Mouse (Mus musculus) forebrain, embryonic 12.5 days (tissue): ENCODE data around the gene Bmp7. TPM values are rescaled to one million over a fixed set of nuclear protein-coding genes. Genes with fewer than 3 reads are reported as not detected.

ENCODE experiments used
- ATAC-seq: fragments of 200-750 bp; cut with Nextera tagmentation; 2 replicates; pipeline ENCODE4 v1.8.0; 2017; ENCODE audit warnings: moderate TSS enrichment; ENCODE audit not compliant: low FRiP score
- H3K27ac ChIP-seq: fragments of 300-500 bp; sonication (generic); 2 replicates; pipeline ENCODE4 v1.5.1; 2016; ENCODE audit warnings: mild to moderate bottlenecking
- H3K27me3 ChIP-seq: fragments of 300-500 bp; sonication (generic); 2 replicates; pipeline ENCODE4 v1.6.1; 2016; ENCODE audit warnings: mild to moderate bottlenecking
- H3K36me3 ChIP-seq: fragments of 300-500 bp; sonication (generic); replicated peaks from 2 replicates; pipeline ENCODE4 v1.6.1; 2016; ENCODE audit warnings: mild to moderate bottlenecking
- H3K4me1 ChIP-seq: fragments of 300-500 bp; sonication (generic); 2 replicates; pipeline ENCODE4 v1.6.1; 2016
- H3K4me2 ChIP-seq: fragments of 300-500 bp; sonication (generic); 2 replicates; pipeline ENCODE4 v1.6.1; 2016; ENCODE audit warnings: mild to moderate bottlenecking, moderate library complexity
- H3K4me3 ChIP-seq: fragments of 300-500 bp; sonication (generic); replicated peaks from 2 replicates; pipeline ENCODE4 v1.5.1; 2016; ENCODE audit warnings: mild to moderate bottlenecking
- H3K9ac ChIP-seq: fragments of 300-500 bp; sonication (generic); 2 replicates; pipeline ENCODE4 v1.6.1; 2016; ENCODE audit warnings: mild to moderate bottlenecking
- H3K9me3 ChIP-seq: fragments of 300-500 bp; sonication (generic); 2 replicates; pipeline ENCODE4 v1.6.1; 2016
- WGBS: fragments of 180-500 bp; shearing (Covaris S2); methylation state at CpG from one replicate; pipeline ENCODE4 v1.1.7; 2016; 5-methylcytosine and 5-hydroxymethylcytosine counted together
- polyA plus RNA-seq: library from polyadenylated mRNA; unstranded; fragments of >200 nt; fragmentation: Nextera tagmentation; extraction: Ambion mirVana; gene quantifications from 2 replicates; pipeline ENCODE4 v1.2.1, GENCODE M21; 2016

Bmp7 gene
- polyA plus RNA-seq, 1 experiment from 2014 or later, result 13.2 TPM

- H3K9me3 ChIP-seq, result no peaks in the 10 kb centered on the region
- under 1% methylated on average over 57 of the region's 57 CpGs for WGBS
- H3K9ac ChIP-seq, result peak overlapping the region; percentile 56
Observed at GRCm38 (mm10) chr2:172938761-172939638, 1.1 kb downstream of the Bmp7 start.

GRCm38 (mm10) chr2:172937326-172938190, 2.6 kb downstream of the Bmp7 start:
- Histone ChIP-seq H3K4me2 (peak overlapping the region; percentile 72), H3K36me3 (no peaks in the 10 kb centered on the region), H3K27me3 (peaks cover 95% of the 10 kb centered on the region), H3K9ac (peak overlapping the region; percentile 18), H3K4me1 (peaks cover 78% of the 10 kb centered on the region), H3K4me3 (peak overlapping the region; percentile 49), H3K9me3 (no peaks in the 10 kb centered on the region), H3K27ac (peak overlapping the region; percentile 81)
- 5% methylated on average over 12 of the region's 12 CpGs for WGBS
- no peak for ATAC-seq

More at GRCm38 (mm10) chr2:172938761-172939638, 1.1 kb downstream of the Bmp7 start:
- ATAC-seq, result no peak
- Histone ChIP-seq H3K27ac (peak overlapping the region; percentile 75; the same call in 1 of the 2 replicates), H3K4me1 (peaks cover 71% of the 10 kb centered on the region), H3K27me3 (peaks cover 99% of the 10 kb centered on the region), H3K36me3 (no peaks in the 10 kb centered on the region), H3K4me3 (peak overlapping the region; percentile 49), H3K4me2 (peak overlapping the region; percentile 72)

GRCm38 (mm10) chr2:172936844-172937243, 3.3 kb downstream of the Bmp7 start:
- Histone ChIP-seq H3K9ac (no peak overlapping the region), H3K4me2 (0 out of 2 replicates have a peak overlapping the region, but pooled peaks have one; percentile 19), H3K4me3 (no peak overlapping the region), H3K27me3 (peaks cover 88% of the 10 kb centered on the region), H3K36me3 (no peaks in the 10 kb centered on the region), H3K4me1 (peaks cover 81% of the 10 kb centered on the region), H3K9me3 (no peaks in the 10 kb centered on the region), H3K27ac (0 out of 2 replicates have a peak overlapping the region, but pooled peaks have one; percentile 81)
- no peak for ATAC-seq
- WGBS, result 20% methylated on average over 5 of the region's 5 CpGs

GRCm38 (mm10) chr2:172935776-172936562, 4.2 kb downstream of the Bmp7 start:
- 7% methylated on average over 12 of the region's 12 CpGs for WGBS
- H3K9ac ChIP-seq, result no peak overlapping the region
- H3K27ac ChIP-seq, result peak overlapping the region; percentile 43
- no peaks in the 10 kb centered on the region for H3K9me3 ChIP-seq
- H3K4me2 ChIP-seq, result peak overlapping the region; percentile 50; the same call in 1 of the 2 replicates
- ATAC-seq, result no peak
- H3K4me1 ChIP-seq, result peaks cover 85% of the 10 kb centered on the region
- no peak overlapping the region for H3K4me3 ChIP-seq
- H3K27me3 ChIP-seq, result peaks cover 86% of the 10 kb centered on the region
- H3K36me3 ChIP-seq, result no peaks in the 10 kb centered on the region

- Histone ChIP-seq H3K27ac (peak overlapping the region; percentile 43), H3K4me3 (no peak overlapping the region), H3K27me3 (peaks cover 80% of the 10 kb centered on the region), H3K4me1 (peaks cover 77% of the 10 kb centered on the region), H3K9ac (peak overlapping the region; percentile 40; the same call in 1 of the 2 replicates), H3K4me2 (peak overlapping the region; percentile 50), H3K9me3 (no peaks in the 10 kb centered on the region), H3K36me3 (no peaks in the 10 kb centered on the region)
- 3% methylated on average over 30 of the region's 30 CpGs for WGBS
- peak; percentile 30; the same call in 1 of the 2 replicates for ATAC-seq
Observed at GRCm38 (mm10) chr2:172934891-172935740, 5.0 kb downstream of the Bmp7 start.

- no peak overlapping the region for H3K9ac ChIP-seq
- 2% methylated on average over 8 of the region's 8 CpGs for WGBS
- H3K4me3 ChIP-seq, result peak overlapping the region; percentile 12
- H3K27me3 ChIP-seq, result peaks cover 77% of the 10 kb centered on the region
- H3K4me1 ChIP-seq, result peaks cover 75% of the 10 kb centered on the region
- no peaks in the 10 kb centered on the region for H3K36me3 ChIP-seq
- no peak for ATAC-seq
- peak overlapping the region; percentile 50 for H3K4me2 ChIP-seq
- no peaks in the 10 kb centered on the region for H3K9me3 ChIP-seq
- H3K27ac ChIP-seq, result peak overlapping the region; percentile 43
Observed at GRCm38 (mm10) chr2:172934420-172934788, 5.7 kb downstream of the Bmp7 start.

- H3K4me2 ChIP-seq, result peak overlapping the region; percentile 50
- peaks cover 74% of the 10 kb centered on the region for H3K4me1 ChIP-seq
- WGBS, result 1% methylated on average over 34 of the region's 34 CpGs
- H3K27me3 ChIP-seq, result peaks cover 72% of the 10 kb centered on the region
- 0 out of 2 replicates have a peak overlapping the region, but pooled peaks have one; percentile 7 for H3K9ac ChIP-seq
- peak overlapping the region; percentile 12 for H3K4me3 ChIP-seq
- no peaks in the 10 kb centered on the region for H3K9me3 ChIP-seq
- ATAC-seq, result peak; percentile 36
- H3K36me3 ChIP-seq, result no peaks in the 10 kb centered on the region
- peak overlapping the region; percentile 43 for H3K27ac ChIP-seq
Observed at GRCm38 (mm10) chr2:172933631-172934419, 6.3 kb downstream of the Bmp7 start.

GRCm38 (mm10) chr2:172931137-172931898, 8.8 kb downstream of the Bmp7 start:
- H3K4me3 ChIP-seq, result no peak overlapping the region
- no peak overlapping the region for H3K4me2 ChIP-seq
- no peak overlapping the region for H3K9ac ChIP-seq
- 82% methylated on average over 17 of the region's 17 CpGs for WGBS
- H3K9me3 ChIP-seq, result 0 out of 2 replicates have a peak, but pooled peaks cover 2% of the 10 kb centered on the region
- peaks cover 47% of the 10 kb centered on the region for H3K27me3 ChIP-seq
- H3K27ac ChIP-seq, result no peak overlapping the region
- no peaks in the 10 kb centered on the region for H3K36me3 ChIP-seq
- H3K4me1 ChIP-seq, result peaks cover 52% of the 10 kb centered on the region
- ATAC-seq, result no peak

- WGBS, result 77% methylated on average over 14 of the region's 14 CpGs
- Histone ChIP-seq H3K4me2 (no peak overlapping the region), H3K4me3 (no peak overlapping the region), H3K4me1 (peaks cover 39% of the 10 kb centered on the region), H3K9ac (no peak overlapping the region), H3K27ac (no peak overlapping the region), H3K36me3 (no peaks in the 10 kb centered on the region), H3K9me3 (0 out of 2 replicates have a peak, but pooled peaks cover 4% of the 10 kb centered on the region), H3K27me3 (peaks cover 33% of the 10 kb centered on the region)
- no peak for ATAC-seq
Observed at GRCm38 (mm10) chr2:172929905-172930436, 10.2 kb downstream of the Bmp7 start.
